Mouse (Mus musculus) left cerebral cortex, adult 11 months (tissue): ENCODE data around the gene Poldip3.
"Not testable (repeated sequence)": the region's sequence is repeated elsewhere in the genome, so short reads cannot be mapped to it uniquely, and the experiment has no call there.

Experiments used
- DNase-seq: peaks from one replicate; pipeline ENCODE4 v3.0.0; 2022; ENCODE audit warnings: low spot score

Poldip3 gene

DNA sequence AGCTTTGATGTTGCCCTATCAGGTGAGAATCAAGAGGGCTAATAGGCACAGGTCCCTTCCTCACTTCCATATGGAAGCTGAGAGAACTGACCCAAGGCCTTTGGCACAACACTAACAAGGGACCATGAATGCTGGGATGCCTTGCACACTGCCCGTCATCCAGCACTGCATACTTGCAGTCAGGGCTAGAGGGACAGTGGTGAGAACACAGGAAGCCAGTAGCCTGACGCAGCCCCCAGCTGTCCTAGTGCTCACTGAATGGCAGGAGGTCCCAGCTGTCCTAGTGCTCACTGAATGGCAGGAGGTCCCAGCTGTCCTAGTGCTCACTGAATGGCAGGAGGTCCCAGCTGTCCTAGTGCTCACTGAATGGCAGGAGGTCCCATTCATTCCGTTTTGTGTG is 22.1 kb downstream of the Poldip3 start:
- DNase-seq, result not testable (repeated sequence)

DNA sequence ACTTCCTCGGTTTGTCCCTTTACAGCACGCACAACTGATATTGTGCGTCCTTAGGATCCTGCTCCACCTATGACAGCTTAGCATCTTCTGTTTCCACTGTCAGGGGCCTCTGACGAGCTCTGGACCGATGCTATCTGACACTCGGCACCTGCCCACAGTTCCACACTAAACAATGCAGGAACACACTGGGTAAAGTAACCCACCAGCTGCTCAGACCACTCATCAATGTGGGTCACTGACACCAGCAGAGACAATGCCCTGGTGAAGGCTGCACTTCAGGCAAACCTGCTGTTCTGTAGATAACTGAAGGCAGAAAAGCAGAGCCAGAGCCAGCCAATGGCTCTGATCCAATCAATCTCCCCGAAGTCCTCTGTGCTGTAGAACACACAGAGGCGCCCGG is 22.6 kb downstream of the Poldip3 start:
- no peak for DNase-seq

DNA sequence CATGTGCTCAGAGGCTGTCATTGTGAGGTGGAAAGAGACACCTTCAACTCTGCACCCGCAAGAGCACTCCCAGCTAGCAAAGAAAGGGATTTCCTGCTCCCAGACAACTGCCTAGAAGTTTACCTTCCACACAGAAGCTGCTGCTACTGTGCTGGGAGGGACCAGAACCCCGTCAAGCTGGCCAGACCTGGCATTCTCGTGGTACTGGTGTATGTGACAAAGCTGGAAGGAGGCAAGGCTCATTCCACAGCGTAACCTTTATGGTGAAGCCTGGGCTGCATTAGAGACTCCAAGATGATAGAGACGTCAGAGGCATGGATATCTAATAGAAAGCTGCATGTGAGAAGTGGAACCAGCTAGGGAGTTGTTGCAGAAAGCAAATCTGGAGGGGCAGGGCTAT is 24.6 kb downstream of the Poldip3 start:
- DNase-seq, result no peak

DNA sequence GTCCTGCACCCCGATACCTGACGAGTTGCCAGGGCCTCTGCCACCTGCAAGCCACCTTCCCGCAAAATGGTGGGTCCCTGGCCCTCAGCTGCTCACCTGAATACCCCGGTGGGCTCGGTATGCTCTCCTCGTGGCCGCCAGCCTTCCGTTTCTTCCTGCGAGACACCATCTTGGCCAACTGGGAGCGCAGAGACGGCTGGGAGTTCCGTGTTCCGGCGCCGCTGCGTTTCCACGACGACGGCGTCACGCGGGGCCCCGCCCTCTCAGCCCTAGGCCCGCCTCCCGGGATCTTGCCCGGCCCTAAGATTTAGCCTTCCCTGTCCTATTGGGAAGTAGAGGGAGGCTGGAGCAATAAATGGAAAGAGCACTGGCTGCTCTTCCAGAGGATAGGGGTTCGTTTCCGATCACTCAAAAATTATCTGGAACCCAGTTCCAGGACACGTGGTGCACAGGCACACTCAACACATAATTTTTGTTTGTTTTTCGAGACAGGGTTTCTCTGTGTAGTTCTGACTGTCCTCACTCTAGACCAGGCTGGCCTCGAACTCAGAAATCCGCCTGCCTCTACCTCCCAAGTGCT is 26.5 kb downstream of the Poldip3 start, which contains the start of gene Rrp7a:
TSS of gene Rrp7a (minus strand) at position 236 of the 580 bp plus-strand sequence.
- DNase-seq, result peak; percentile 84

DNA sequence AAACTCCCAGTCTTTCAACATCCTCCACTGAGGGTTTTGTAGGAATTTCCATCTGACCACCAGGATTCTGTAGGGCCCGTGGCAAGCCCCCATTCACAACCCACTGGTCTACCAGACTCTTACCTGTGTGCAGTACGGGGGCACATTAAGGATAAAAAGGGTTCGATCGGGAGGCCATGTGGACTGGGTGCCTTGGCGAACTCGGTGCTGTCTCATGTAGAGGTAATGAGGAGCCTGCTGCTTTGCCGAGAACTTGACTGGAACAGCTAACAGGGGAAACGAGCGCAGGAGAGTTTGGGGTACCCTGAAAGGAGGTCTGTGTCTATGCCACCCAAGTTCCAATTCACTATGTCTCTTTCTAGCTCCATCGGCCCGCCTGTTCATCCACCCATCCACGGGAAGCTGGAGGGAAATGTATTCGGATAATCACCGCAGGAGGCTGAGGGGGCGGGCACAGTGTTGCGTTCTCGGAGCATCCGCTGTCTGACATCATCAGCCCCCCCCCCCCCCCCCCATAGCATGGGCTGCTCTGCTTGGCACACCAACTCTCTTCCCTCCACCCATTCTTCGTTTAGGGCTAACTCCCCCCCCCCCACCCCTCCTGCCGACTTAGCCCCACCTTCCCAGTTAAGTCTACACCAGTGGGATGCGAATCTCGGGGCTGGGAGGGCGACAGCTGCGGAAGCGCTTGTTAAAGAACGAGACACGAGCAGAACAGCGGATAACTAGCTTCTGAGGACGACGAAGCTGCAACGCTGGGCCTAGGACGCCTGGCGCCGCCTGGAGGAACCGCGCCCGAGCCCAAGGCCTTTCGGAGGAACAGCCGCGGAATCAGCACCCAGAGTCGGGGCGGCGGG is 27.2 kb downstream of the Poldip3 start:
- DNase-seq, result no peak

DNA sequence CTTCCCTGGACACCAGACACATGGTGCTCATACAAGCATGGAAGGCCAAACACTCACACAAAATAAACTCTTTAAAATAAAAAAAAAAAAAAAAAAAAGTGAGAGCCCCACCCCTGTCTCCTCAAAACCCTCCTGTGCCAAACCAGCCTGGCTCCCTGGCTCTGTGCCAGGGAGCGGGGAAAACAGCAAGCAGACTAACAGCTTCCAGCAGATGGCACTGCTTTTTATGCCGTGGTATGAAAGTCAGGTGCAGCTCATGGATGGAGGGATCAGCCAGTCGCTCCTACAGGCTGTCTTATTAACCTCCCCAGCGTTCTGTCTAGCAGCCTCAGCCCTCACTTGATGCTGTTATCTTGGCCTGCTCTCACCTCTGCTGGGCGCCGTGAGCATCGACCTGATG is 30.8 kb downstream of the Poldip3 start:
- no peak for DNase-seq

DNA sequence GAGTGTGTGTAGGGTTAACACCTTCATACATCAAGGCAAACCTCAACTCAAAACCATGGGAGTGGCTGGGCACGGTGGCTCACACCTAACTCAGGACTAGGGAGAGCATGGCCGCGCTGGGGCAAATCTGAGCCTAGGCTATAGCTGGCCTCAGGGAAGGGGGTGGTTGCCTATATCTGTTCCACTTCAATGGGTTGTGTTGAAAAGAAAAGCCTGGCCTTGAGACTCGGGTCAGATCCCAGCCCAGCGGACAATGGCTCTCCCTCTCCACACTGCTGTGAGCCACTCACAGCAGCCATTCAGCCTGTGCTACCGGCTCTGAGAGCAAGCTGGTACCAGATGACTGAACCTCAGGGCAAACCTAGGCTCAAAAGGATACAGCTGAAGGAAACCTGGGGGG is 34.1 kb downstream of the Poldip3 start:
- DNase-seq, result no peak

DNA sequence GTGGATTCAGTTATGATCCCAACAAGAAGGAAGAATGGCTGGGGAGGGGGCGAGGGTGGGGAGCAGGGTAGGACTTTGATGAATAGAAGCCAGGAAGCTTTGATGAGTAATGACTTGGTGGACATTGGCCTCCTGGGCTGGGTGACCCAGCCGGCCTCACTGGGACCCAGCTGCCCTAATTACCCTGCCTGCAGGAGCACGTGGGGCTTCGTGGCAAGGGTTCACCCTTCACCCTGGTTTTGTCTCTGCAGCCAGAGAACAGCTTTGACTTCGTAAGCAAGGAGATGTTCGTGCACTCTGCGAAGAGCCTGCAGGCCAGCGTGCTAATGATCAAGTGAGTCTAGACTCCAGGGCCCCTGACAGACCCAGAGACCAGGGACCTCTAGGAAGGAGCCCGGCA is 35.1 kb downstream of the Poldip3 start:
- DNase-seq, result no peak

DNA sequence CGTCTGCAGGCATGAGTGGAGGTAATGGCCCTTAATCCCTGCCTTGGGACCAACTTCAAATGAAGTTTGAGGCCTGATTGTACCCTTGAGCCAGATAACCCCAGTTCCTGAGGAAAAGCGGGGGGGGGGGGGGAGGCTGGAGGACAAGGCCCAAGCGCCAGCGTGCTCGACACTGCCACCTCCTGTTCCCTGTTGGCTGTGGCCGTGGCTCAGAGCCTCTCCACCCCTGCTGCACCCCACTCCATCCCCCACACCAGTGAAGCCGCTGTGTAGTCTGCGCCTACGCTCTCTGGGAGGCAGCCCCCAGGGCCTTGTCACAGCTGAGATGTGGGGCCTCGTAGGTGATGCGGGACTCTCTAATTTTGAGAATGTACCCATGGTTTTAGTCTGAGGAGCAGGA is 36.3 kb downstream of the Poldip3 start:
- DNase-seq, result no peak

DNA sequence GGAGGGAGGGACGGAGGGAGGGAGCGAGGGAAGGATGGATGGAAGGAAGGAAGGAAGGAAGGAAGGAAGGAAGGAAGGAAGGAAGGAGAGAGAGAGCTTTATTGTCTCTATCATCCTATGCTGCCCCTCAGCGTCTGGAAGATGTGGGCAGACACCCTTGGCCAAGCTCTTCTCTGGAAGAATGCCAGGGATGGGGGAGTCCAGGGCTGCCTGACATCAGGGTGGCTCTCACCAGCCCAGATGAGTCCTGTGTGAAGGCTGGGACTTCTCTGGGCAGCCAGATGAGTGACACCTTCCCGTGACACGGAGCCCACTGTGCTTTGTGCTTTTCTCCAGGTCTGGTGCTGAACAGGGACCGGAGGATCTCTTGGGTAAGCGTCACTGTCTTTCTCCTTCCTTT is 37.3 kb downstream of the Poldip3 start:
- no peak for DNase-seq

DNA sequence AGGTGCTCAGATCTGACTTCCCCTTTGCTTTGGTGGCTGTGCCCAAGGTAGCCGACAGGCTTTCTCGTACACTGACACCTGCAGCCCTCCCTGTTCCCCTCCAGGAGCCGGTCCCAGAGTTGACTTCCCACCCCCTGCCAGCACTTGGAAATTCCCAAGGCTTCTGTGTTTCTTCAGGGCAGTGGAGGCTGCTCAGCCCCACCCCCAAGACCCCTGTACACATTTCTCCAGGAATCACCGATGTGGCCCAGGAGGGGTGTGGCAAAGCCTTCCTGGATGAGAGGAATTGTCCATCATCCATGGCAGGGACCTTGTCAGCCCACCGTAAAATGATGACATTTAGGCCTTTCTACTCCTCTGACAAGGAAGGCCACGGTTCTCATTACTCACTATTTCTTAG is 37.9 kb downstream of the Poldip3 start:
- no peak for DNase-seq

DNA sequence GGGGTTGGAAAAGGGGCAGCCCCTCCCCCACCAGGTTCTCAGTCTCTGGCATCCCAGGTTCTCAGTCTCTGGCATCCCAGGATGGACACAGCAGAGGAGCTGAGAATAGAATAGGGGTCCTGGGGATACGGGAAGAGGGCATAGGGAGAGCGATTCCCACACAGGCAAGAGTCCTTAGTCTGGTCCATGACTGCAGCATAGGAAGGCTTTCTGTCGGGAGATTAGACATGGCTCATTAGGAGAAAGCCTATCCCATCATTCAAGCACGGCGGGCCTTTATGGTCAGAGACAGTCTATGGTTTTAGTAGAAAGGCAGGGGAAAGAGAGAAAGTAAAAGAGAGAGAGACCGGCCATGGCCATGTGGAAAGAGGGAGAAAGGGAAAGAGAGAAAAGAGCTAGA is 41.4 kb downstream of the Poldip3 start:
- no peak for DNase-seq

DNA sequence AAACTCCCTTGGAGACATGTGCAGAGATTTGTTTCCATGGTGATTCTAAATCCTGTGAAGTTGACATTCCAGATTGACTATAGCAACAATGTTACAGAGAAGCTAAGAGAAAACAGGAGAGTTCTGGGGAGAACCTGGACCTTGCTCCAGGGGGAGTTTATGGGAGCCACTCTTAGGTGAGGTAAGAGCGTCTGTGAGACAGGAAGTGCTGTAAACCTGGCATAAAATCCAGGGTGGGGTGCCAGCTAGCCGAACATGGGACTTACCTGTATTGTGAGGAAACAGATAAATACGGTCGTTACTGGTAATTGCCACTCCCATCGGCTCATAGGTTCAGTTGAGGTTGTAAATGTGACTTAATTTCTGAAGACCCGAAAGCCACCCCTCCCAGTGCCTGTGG is 42.8 kb downstream of the Poldip3 start:
- no peak for DNase-seq

DNA sequence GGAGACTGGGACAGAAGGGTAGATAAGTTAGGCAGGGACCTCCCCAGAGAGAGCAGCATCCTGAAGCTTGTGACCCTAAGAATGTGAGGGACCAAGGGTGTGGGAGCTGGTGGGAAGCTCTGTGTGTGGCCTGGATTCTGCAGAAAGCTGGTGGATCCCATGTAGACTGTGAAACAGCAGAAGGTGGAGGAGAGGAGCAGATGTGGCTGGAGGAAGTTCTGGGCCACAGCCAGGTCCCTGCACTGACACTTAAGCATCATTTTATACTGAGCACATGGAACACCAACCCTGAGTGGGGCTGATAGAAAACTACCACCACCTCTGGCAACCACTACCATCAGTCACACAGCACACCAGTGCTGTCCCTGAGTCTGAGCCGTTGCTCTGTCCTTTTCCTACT is 46.1 kb downstream of the Poldip3 start:
- DNase-seq, result no peak

DNA sequence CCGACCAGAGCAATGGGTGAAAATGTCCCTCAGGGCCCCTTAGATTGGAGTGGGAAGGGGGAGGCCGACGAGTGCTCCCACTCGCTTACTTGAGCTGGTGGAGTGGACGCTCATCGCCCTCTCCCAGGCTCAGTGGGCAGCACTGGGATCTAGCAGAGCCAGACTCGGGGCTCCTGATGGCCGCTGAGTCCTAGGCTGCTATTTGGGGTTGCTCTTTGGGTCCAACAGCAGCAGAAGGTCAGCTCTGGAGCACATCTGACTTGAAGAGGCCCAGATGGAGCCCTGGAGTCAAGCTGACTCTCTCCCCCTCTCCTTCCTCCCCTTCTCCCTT is 48.9 kb downstream of the Poldip3 start:
- no peak for DNase-seq

DNA sequence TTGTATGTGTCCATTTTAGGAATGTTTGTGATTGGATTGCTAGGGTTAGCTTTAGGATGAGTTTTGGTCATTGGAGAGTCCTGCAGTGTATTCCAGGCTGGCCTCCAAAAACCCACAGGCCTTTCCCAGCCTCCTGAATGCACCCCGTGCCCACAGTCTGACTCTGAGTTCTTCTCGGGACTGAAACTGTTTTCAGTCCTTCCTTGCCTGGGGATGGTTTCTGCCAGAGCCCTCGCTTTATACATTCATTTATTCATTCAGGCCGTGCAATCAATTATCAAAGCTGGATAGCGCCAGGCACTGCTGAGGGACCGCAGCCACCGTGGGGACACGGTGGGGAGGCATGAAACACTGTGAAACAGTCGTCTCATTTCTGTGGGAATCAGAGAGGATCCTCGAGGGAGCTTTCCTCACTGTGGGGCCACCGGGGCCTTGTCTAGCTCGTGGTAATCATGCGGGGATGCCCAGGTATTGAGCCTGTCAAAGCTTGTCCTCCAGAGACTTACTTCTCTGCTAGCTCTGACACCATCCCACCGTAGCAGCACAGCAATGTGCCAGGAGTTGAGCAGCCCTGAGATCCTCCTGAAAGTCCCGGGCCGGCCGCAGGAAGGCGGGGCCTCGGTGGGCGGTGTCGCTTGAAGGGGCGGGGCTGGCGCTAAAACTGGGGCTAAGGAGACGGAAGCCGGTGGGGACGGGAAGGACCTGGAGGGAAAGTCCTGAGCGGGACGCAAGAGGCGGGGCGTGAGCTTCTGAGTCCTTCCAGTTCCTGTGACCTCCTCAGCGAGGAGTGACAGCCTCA is 49.5 kb downstream of the Poldip3 start:
- DNase-seq, result no peak

DNA sequence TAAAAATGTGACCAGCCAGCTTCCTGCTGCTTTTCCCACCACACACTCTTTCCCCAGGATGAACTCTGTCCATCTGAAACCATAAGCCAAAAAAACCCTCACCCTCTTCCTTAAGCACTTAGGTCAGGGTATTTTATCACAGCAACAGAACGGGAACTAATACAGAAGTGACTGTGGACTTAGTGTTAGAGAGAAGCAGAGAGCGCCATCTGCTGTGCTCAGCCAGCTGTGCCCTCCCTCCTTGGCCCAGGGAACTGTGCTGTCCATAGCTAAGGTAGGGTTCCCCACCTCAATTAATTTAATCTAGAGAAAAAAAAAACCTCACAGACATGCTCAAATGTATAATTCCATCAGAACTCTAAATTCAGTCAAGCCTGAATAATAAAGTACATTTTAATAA is 53.2 kb downstream of the Poldip3 start:
- DNase-seq, result no peak

DNA sequence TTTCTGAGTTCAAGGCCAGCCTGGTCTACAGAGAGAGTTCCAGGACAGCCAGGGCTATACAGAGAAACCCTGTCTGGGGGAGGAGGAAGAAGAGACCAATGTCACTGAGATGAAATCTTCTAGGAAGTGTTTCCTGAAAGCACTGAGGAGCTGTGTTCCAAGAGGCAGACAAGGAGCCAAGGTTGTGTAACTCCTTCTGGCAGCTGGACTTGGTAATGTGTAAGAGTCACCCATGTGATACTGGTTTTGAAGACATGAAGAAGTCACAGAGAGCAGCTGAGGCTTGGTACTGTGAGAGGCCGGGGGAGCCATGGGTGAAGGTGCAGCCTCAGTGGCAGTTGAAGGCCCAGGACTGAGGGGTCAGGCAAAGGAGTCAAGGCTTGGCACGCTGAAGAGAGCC is 55.5 kb downstream of the Poldip3 start:
- no peak for DNase-seq

DNA sequence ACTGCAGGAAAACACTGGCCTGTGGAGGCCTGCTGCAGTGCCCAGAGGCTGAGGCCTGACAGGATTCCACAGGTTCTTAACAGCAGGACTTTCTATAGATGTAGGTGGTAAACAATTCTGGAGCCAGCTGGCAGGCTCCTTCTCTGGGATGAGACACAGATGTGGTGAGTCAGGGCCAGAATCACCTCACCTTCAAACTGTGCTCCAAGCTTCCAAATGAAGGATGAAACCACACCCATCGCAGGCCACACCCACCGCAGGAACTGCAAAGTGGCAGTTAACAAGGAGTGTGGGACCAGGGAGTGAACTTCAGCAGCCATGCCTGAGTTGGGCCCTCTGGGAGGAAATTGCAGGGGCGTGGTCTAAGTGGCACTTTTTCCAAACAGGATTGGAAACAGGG is 58.3 kb downstream of the Poldip3 start:
- DNase-seq, result no peak

DNA sequence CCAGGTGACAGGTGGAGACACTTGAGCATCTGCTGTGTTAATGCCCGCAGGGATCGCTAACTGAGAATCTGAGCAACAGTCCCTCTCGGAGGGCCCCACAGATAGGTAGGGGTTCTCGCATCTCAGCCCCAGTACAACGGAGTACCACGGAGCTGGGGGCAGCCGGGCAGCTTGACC is 59.9 kb downstream of the Poldip3 start, which contains the start of gene Serhl:
TSS of gene Serhl (plus strand) at position 78 of the 177 bp plus-strand sequence.
- DNase-seq, result no peak

DNA sequence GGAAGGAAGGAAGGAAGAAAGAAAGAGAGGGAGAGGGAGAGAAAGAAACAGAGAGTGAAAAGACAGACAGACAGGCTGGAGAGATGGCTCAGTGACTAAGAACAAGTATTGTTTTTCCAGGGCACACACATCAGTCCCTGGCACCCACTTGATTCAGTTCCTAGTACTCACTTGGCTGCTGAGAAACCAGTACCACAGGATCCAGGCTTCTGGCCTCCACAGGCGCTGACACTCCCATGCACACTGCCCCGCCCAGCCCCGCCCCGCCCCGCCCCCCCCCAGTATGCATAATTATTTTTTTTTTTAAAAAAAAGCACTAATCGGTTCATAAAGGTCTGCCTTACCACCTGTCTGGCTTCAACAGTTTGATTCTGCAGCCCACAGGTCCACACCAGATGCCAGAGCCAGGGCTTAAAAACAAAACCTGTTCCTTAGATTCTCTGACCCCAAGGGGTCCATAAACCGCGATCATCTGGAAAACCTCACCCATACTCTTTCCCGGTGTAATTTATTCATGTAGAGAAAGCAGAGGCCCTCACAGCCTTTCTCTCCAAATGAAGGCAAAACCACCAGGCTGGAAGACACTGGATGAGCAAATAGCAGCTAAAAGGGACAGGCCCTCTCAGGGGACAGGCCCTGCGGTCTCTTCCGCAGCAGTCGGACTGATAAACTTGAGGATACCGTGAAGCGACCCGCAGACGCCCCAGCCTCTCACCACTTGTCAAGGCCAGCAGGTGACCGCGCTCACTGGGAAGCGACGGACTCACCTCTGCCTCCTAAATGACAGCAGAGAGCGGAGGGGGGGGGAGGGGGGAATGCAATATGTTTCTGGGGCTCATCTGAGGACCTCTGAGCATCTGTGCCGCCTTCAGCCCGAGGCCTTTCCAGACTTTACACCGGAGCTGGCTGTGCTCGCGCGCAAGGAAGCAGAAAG is 60.4 kb downstream of the Poldip3 start:
- no peak for DNase-seq

DNA sequence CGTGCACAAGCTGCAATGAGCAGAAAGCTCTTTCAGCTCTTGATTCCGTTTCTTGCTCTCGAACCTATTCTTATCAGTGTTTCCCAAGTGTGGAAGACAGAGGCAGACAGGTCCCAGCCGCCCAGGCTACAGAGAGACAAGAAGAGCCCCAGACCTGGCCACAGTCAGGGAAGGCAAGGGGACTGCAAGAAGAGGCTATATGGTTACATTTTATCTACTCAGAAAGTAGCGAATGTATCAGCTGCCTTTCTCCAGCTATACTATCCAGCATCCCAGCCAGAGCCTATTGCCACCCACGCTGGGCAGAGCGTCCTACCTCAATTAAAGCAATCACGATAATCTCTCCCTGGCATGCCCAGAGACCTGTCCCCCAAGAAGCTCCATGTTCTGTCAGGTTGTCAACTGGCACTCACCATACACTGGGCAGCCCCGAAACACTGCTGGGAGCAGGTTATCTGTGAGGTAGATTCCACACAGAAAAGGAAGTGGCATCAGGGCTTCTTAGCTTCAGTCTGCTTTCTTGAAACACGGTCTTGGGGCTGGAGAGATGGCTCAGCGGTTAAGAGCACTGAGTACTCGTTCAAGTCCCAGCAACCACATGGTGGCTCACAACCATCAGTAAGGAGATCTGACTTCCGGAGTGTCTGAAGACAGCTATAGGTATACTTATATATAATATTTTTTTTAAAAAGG is 62.4 kb downstream of the Poldip3 start:
- no peak for DNase-seq
